Mouse (Mus musculus) urinary bladder, adult 2 months (tissue): ENCODE data around the gene Cyp2c40. TPM values are rescaled to one million over a fixed set of nuclear protein-coding genes. Genes with fewer than 3 reads are reported as not detected.
"Not testable (repeated sequence)": the region's sequence is repeated elsewhere in the genome, so short reads cannot be mapped to it uniquely, and the experiment has no call there.

Experiments
- DNase-seq: peaks from one replicate; pipeline ENCODE4 v3.0.0; 2022; ENCODE audit warnings: low spot score
- polyA plus RNA-seq: library from polyadenylated mRNA; depleted of rRNA; stranded (reverse); fragments of >200 nt; gene quantifications from 2 replicates; pipeline ENCODE4 v1.2.3, GENCODE M21; 2012; rRNA removed

Gene Cyp2c40
- not detected in 2 replicates for polyA plus RNA-seq

DNA sequence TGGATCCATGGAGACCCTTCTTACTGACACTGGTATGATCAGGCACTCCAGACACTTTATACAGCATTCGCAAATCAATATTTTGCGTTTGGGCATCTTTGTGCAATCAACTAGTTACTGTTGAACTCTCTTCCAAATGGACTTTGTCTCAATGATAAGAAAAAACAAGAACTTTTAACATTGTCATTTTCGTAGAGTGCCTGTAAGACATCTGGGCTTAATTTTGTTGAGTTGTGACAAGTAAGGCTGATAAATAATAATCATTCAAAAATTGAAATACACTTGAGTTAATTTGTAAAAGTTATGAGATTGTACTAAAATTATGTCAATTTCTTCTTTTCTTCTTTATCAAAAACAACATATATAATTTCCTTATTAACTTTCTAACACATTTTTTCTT lies at the start of gene Cyp2c40:
TSS of gene Cyp2c40 (minus strand) at position 101 of the 400 bp plus-strand sequence.
- DNase-seq, result not testable (repeated sequence)

DNA sequence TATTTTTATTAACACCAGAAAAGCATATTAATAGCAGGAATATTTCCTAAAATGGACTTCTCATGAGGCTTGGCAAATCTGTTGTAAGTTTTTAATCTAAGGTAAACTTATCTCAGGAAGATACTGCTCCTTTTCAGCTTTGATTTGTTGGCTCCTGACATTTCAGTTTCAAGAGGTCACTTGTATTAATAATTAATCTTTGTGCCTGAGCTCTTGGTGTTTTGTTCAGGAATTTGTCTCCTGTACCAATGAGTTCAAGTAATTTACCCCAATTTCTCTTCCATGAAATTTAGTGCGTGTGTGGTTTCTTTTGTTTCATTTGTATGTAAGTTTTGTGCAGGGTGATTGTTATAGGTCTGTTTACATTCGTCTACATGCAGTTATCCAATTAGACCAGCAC lies 8.3 kb upstream of the Cyp2c40 start:
- DNase-seq, result not testable (repeated sequence)

DNA sequence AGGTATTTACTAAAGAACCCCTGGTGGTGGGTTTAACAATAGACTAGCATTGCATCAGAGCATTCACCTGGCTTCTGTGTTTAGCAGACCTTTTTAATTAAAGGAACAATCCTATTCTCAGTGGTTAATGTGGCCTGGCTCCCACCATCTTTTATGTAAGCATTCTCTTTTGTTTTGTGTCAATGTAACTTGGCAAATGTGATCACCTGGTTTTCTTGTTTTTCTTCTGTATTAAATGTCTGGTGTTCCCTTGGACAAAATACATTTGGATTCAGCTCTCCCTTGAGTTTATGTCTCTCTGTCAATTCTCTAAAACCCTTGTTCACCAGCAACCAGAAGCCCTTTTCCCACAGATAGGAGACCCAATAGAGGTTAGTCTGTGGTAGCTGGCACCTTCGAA lies 3.8 kb upstream of the Cyp2c40 start:
- DNase-seq, result not testable (repeated sequence)

DNA sequence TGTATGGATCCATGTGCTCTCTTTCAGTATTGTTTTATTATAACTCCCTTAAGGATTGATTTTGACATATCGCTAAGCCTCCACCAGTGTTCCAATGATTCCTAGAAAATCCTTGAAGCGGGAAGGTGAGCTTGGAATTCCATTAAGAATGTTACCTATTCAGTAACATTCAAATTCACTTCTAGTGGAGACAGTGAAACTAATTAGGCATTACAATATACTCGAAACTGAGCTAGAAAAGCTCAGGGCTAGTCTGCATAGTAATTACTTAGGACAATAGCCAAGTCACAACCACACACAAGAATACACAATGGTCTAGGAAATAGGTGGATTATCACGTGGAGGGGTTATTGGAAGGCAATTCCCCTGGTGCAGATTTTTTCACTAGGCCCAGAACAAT lies 3.4 kb upstream of the Cyp2c40 start:
- DNase-seq, result not testable (repeated sequence)

DNA sequence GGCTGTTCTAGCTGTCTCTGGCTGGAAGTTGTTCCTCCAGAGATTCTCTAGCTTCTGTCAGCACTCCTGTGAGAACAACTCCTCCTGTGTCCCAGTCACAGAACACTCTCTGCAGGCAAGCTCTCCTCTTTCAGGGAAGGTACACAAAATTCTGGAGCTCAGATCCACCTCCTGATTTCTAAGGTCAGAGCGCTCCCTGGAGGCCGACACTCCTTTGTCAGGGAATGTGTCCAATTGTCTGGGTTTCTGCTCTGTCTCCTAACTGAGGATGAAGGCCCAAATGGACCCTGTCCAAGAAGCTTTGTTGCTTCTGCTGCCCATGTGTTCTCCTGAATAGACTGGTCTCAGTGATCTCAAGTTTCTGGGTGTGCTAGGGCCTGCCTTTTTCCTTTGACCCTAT lies 27.2 kb downstream of the Cyp2c40 start:
- DNase-seq, result not testable (repeated sequence)

DNA sequence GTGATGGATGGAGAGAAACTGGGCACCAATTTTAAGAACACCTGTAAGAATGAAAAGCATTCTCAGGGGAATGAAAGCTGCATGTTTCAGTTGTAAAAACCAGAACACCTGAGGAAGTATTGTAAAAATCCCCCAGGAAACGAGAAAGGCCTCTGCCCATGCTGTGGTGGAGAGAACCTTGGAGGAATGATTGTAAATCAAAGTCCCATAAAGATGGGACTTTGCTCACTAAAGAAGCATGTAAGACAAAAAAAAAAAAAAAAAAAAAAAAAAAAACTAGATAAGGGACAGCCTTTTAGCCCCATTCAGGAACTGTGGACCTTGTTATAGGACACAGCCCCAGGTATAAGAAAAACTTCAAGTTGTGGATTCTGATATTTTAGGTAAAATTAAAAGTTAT lies 67.3 kb downstream of the Cyp2c40 start:
- no peak for DNase-seq

DNA sequence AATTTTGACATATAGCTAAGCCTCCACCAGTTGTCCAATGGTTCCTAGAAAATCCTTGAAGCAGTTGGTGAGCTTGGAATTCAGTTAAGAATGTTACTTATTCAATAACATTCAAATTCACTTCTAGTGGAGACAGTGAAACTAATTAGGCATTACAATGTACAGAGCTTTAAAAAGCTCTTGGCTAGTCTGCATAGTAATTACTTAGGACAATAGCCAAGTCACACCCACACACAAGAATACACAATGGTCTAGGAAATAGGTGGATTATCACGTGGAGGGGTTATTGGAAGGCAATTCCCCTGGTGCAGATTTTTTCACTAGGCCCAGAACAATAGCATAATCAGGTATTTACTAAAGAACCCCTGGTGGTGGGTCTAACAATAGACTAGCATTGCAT lies 68.3 kb downstream of the Cyp2c40 start:
- DNase-seq, result not testable (repeated sequence)

DNA sequence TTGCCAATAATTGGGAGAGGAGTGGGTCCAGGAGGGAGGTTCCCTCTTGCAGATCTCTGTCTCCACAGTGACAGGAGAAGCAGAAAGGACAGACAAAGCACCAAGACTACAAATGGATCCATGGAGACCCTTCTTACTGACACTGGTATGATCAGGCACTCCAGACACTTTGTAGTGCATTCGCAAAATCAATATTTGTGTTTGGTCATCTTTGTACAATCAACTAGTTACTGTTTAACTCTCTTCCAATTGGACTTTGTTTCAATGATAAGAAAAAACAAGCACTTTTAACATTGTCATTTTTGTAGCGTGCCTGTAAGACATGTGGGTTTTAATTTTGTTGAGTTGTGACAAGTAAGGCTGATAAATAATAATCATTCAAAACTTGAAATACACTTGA lies 71.7 kb downstream of the Cyp2c40 start, which contains the start of gene Cyp2c68:
TSS of gene Cyp2c68 (minus strand) at position 135 of the 400 bp plus-strand sequence.
- DNase-seq, result no peak

Other genes with a start within 250 kb of the Cyp2c40 start
- gene Cyp2c67, start 163.8 kb downstream of the Cyp2c40 start, polyA plus RNA-seq, result not detected in 2 replicates
- gene Cyp2c68, start 71.8 kb downstream of the Cyp2c40 start, polyA plus RNA-seq, result not detected in 2 replicates
- gene Cyp2c69, start 74.0 kb upstream of the Cyp2c40 start, polyA plus RNA-seq, result not detected in 2 replicates
- not detected in 2 replicates for gene Cyp2c37, start 179.6 kb upstream of the Cyp2c40 start, polyA plus RNA-seq